Mouse (Mus musculus): ENCODE measurements around the gene Tgif2lx2. TPM values are rescaled to one million over a fixed set of nuclear protein-coding genes. Genes with fewer than 3 reads are reported as not detected.
"Not testable (repeated sequence)": the region's sequence is repeated elsewhere in the genome, so short reads cannot be mapped to it uniquely, and the experiment has no call there.

Gene Tgif2lx2
- polyA plus RNA-seq (2014; fragmentation: Nextera tagmentation; extraction: Ambion mirVana): not detected in 2 replicates

- not testable (repeated sequence) for ATAC-seq (ENCODE audit: low FRiP score, low TSS enrichment); H3K36me3 ChIP-seq (ENCODE audit: control insufficient read depth, insufficient read depth, low read length); H3K27me3 ChIP-seq (ENCODE audit: control insufficient read depth, insufficient read depth, low read length); H3K4me3 ChIP-seq (ENCODE audit: low read length); H3K9me3 ChIP-seq (ENCODE audit: control insufficient read depth, low read length); H3K9ac ChIP-seq (ENCODE audit: low read depth, low read length); H3K27ac ChIP-seq (ENCODE audit: low read depth, low read length); H3K4me2 ChIP-seq (replicated peaks; ENCODE audit: low read depth, low read length); H3K4me1 ChIP-seq (ENCODE audit: control insufficient read depth, insufficient read depth, low read length)
- no CpG with 5 or more reads among the region's 5 CpGs for WGBS
These were observed at the start of gene Tgif2lx2 for GRCm38 (mm10) chrX:118426927-118427326. TSS of gene Tgif2lx2 (plus strand) at chrX:118427227.

Other genes with a start within 250 kb of the Tgif2lx2 start
- gene Tgif2lx1, start 53.5 kb downstream of the Tgif2lx2 start, polyA plus RNA-seq (2014; fragmentation: Nextera tagmentation; extraction: Ambion mirVana): not detected in 2 replicates

Measured in kidney, embryonic 14.5 days (tissue).